Mouse (Mus musculus) lung, embryonic 15.5 days (tissue): ENCODE measurements around the gene Cuedc1. TPM values are rescaled to one million over a fixed set of nuclear protein-coding genes. Genes with fewer than 3 reads are reported as not detected.

Experiments used
- ATAC-seq: fragments of 200-750 bp; cut with Nextera tagmentation; 2 replicates; pipeline ENCODE4 v1.8.0; 2017; ENCODE audit warnings: moderate number of reproducible peaks, borderline replicate concordance; ENCODE audit not compliant: low FRiP score, low TSS enrichment; ENCODE audit errors: extremely low read depth
- H3K27ac ChIP-seq: fragments of 300-500 bp; sonication (generic); 2 replicates; pipeline ENCODE4 v1.5.1; 2015; ENCODE audit warnings: moderate library complexity, mild to moderate bottlenecking, inconsistent platforms
- H3K27me3 ChIP-seq: fragments of 300-500 bp; sonication (generic); 2 replicates; pipeline ENCODE4 v1.6.1; 2015; ENCODE audit warnings: inconsistent platforms
- H3K36me3 ChIP-seq: fragments of 300-500 bp; sonication (generic); 2 replicates; pipeline ENCODE4 v1.6.1; 2015; ENCODE audit warnings: inconsistent platforms
- H3K4me1 ChIP-seq: fragments of 300-500 bp; sonication (generic); 2 replicates; pipeline ENCODE4 v1.6.1; 2015; ENCODE audit warnings: inconsistent platforms
- H3K4me2 ChIP-seq: fragments of 300-500 bp; sonication (generic); 2 replicates; pipeline ENCODE4 v1.6.1; 2015; ENCODE audit warnings: inconsistent platforms, mild to moderate bottlenecking, moderate library complexity
- H3K4me3 ChIP-seq: fragments of 300-500 bp; sonication (generic); 2 replicates; pipeline ENCODE4 v1.5.1; 2015; ENCODE audit warnings: mild to moderate bottlenecking, inconsistent platforms
- H3K9ac ChIP-seq: fragments of 300-500 bp; sonication (generic); 2 replicates; pipeline ENCODE4 v1.6.1; 2015; ENCODE audit warnings: inconsistent platforms
- H3K9me3 ChIP-seq: fragments of 300-500 bp; sonication (generic); 2 replicates; pipeline ENCODE4 v1.6.1; 2016; ENCODE audit warnings: inconsistent platforms
- WGBS: fragments of 180-500 bp; shearing (Covaris S2); methylation state at CpG from one replicate; pipeline ENCODE4 v1.1.7; 2015; 5-methylcytosine and 5-hydroxymethylcytosine counted together
- polyA plus RNA-seq: library from polyadenylated mRNA; unstranded; fragments of >200 nt; fragmentation: Nextera tagmentation; extraction: Ambion mirVana; gene quantifications from 2 replicates; pipeline ENCODE4 v1.2.1, GENCODE M21; 2015

The Cuedc1 gene
- polyA plus RNA-seq, 1 experiment from 2014 or later: 19.7 TPM

DNA sequence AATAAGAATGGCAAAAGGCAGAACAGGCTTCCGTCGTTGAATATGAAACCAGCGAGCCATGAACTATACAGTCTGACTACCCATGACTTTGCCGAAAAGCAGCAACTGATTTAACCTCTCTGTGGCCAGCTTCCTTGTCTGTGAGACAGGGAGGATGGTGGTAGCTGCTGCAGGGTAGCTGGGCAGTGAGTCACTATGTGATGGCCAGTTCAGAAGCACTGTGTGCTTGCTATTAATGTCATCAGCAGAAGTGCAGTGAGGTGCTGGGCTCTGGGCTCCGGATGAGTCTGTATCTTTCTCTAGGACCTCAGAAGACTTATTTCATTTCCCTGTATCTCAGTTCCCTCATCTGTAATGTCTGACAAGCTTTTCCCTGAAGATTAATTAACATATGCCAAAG lies 7.6 kb upstream of the Cuedc1 start:
- Histone ChIP-seq H3K27ac (no peak overlapping the region), H3K9me3 (no peaks in the 10 kb centered on the region), H3K4me3 (no peak overlapping the region), H3K4me1 (peaks cover 14% of the 10 kb centered on the region), H3K4me2 (no peak overlapping the region), H3K27me3 (no peaks in the 10 kb centered on the region), H3K9ac (no peak overlapping the region), H3K36me3 (no peaks in the 10 kb centered on the region)
- WGBS: 74% methylated on average over 5 of the region's 5 CpGs
- ATAC-seq: no peak

DNA sequence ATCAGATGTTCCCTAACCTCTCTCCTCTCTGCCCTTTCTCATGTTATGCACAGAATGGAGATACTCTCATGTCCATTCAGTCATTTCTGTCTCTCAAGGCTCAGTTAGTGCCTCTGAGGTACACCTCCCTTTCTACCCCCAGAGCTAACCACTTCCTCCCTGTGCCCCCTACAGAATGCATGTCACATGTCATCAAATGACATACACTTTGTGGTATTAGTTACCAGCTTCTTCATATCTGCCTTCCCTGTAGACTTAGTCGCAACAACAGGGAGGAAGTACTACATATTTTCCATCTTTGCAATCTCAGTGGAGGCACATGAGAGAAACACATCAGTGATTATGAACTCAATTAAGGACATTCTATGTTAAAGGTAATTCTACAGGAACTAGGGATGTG lies 5.9 kb upstream of the Cuedc1 start:
- WGBS: 67% methylated on average over 1 of the region's 1 CpGs
- no peak overlapping the region for H3K27ac ChIP-seq
- H3K36me3 ChIP-seq: no peaks in the 10 kb centered on the region
- H3K9ac ChIP-seq: no peak overlapping the region
- no peak overlapping the region for H3K4me2 ChIP-seq
- no peaks in the 10 kb centered on the region for H3K27me3 ChIP-seq
- peaks cover 10% of the 10 kb centered on the region for H3K4me1 ChIP-seq
- no peak overlapping the region for H3K4me3 ChIP-seq
- H3K9me3 ChIP-seq: no peaks in the 10 kb centered on the region
- ATAC-seq: no peak

DNA sequence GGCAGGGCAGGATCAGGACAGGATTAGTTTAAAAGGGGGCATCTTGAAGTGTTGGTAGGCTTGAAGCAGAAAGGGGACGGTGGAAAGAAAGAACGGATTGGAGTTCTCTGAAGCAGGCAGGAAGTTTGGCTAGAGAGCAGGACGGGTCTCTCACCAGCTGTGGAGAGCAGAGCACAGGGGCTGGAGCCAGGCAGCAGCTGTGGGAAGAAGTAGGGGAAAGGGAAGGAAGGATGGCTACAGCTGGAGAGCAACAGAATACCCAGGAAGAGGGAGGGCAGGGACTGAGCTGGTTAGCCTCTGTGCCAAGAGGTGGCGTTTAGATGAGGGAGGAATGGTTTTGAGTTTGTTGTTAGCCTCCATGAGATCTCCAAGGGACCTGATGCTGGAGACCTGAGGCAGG lies 685 bp upstream of the Cuedc1 start:
- WGBS: 6% methylated on average over 4 of the region's 4 CpGs
- Histone ChIP-seq H3K9ac (no peak overlapping the region), H3K27ac (peak overlapping the region; percentile 30; the same call in 1 of the 2 replicates)

DNA sequence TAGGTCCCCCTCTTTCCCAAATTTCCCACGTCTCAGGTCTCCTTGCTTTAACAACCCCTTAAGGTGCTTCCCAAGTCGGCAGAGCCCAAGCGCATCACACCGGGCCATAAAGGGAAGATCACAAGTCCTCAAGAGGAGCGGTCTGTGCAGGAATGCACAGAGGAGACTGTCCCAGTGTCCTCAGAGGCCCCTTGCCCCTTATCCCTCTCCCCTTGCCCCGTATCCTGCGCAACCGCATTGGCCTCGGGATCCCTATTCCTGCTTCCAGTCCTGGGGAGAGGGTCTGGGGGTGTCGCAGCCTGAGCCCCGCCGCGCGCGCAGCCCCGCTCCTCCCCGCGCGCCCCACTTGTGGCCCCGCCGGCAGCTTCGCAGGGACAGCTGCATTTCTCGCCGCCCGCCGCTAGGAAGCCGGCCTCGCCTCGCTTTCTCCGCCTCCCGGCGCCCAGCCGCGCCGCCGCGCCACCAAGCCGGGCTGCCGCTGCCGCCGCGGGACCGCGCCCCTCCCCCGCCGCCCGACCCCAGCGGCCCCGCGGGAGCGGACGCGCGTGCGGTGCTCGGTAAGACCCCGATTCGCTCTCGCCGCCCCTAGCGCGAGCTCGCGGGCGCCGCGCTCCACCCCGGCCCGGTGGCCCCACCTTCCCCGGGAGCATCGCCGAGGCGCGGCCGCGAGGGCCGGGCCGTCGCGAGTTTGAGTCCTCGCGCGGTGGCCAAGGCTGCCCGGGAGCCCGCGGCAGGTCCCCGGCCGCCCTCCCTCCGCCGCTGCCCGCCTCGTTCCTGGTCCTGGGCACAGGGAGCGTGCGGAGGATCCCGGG lies 1.1 kb downstream of the Cuedc1 start:
- Histone ChIP-seq H3K4me3 (peak overlapping the region; percentile 88), H3K9ac (peak overlapping the region; percentile 87), H3K9me3 (no peaks in the 10 kb centered on the region), H3K36me3 (no peaks in the 10 kb centered on the region), H3K4me2 (peak overlapping the region; percentile 93), H3K27me3 (no peaks in the 10 kb centered on the region), H3K27ac (peak overlapping the region; percentile 90), H3K4me1 (peaks cover 39% of the 10 kb centered on the region)
- ATAC-seq: peak; percentile 63
- under 1% methylated on average over 76 of the region's 95 CpGs for WGBS

More for the DNA sequence above, 685 bp upstream of the Cuedc1 start:
- ATAC-seq: peak; percentile 31; the same call in 1 of the 2 replicates
- H3K27me3 ChIP-seq: no peaks in the 10 kb centered on the region
- no peaks in the 10 kb centered on the region for H3K9me3 ChIP-seq
- no peak overlapping the region for H3K4me3 ChIP-seq
- H3K36me3 ChIP-seq: no peaks in the 10 kb centered on the region
- H3K4me1 ChIP-seq: peaks cover 32% of the 10 kb centered on the region
- H3K4me2 ChIP-seq: peak overlapping the region; percentile 33; the same call in 1 of the 2 replicates

DNA sequence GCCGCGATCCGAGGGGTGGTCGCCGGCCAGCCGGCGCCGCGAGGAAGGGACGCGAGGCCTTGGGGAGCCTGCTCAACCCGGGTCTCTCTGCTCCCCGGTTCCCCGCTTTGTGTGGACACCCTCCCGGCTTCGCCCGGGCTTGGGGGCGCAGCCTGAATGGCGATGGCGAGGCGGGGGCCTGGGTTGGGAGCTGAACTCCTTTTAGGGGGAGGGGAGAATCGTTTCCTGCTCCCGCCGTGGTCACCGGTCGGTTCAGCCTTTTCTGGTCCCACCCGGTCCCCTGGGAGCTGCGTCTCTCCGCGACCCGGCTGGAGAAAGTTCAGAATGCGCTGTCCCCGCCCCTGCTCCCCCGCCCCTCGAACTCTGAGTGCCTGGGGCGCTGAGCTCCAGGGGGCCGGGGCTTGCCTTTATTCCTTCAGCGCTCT lies 1.8 kb downstream of the Cuedc1 start:
- Histone ChIP-seq H3K36me3 (no peaks in the 10 kb centered on the region), H3K9ac (peak overlapping the region; percentile 87), H3K27ac (peak overlapping the region; percentile 90), H3K9me3 (no peaks in the 10 kb centered on the region), H3K4me3 (peak overlapping the region; percentile 88), H3K4me2 (peak overlapping the region; percentile 93), H3K27me3 (no peaks in the 10 kb centered on the region), H3K4me1 (peaks cover 39% of the 10 kb centered on the region)
- ATAC-seq: peak; percentile 71
- under 1% methylated on average over 38 of the region's 38 CpGs for WGBS

DNA sequence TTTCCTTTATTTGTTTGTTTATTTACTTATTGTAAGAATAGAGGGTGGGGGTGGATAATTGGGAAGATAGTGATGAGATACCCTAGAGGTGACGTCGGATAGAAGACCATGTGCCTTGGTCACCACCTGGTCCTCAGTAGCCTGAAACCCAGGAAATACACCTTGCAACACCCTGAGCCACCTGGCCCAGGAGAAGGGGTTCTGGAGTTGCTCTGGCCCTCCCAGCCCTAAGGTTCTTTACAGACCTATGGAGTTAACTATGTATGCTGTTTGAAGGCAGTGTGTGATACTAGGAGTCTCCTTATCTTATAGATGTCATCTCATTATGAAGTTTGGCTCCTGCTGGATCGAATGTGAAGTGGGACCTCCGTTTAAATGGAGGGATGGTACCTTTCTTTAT lies 2.3 kb downstream of the Cuedc1 start:
- Histone ChIP-seq H3K4me2 (peak overlapping the region; percentile 93), H3K9ac (peak overlapping the region; percentile 87; the same call in 1 of the 2 replicates), H3K36me3 (no peaks in the 10 kb centered on the region), H3K27me3 (no peaks in the 10 kb centered on the region), H3K4me1 (peaks cover 41% of the 10 kb centered on the region), H3K4me3 (peak overlapping the region; percentile 88), H3K27ac (0 out of 2 replicates have a peak overlapping the region, but pooled peaks have one; percentile 24), H3K9me3 (no peaks in the 10 kb centered on the region)
- 31% methylated on average over 4 of the region's 4 CpGs for WGBS
- no peak for ATAC-seq

DNA sequence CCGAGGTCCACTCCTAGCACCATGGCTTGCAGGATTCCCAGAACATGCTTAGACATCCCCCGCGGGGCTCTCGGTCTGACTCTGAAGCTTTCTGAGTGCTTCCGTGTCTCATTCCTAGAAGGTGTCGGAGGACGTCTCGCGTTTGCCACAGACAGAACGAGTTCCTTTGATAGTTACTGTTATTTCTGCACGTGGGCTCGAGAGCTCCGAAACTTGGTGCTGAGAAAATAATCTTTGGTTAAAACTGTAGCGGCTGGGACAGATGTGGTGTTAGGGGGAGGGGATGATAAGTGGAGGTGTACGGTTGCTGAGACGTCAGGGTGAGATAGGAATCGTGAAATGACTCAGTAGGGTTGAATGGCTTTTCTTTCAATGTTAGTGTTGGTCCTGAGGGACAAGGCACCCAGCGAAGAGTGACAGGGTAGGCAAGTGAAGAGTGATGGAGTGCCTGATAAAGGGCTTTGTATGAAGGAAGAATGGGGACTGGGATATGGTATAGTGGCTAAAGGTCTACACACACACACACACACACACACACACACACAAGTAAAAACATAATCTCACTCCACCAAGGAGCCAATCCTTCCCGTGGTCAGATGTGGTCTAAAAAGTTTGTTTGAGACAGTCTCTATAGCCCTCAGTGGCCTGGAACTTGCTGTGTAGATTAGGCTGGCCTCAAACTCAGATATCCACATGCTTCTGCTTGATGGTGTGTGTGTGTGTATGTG lies 5.5 kb downstream of the Cuedc1 start:
- Histone ChIP-seq H3K4me2 (no peak overlapping the region), H3K4me3 (no peak overlapping the region), H3K36me3 (no peaks in the 10 kb centered on the region), H3K4me1 (peaks cover 46% of the 10 kb centered on the region), H3K9me3 (no peaks in the 10 kb centered on the region), H3K9ac (no peak overlapping the region), H3K27me3 (no peaks in the 10 kb centered on the region), H3K27ac (no peak overlapping the region)
- 43% methylated on average over 19 of the region's 19 CpGs for WGBS
- no peak for ATAC-seq

DNA sequence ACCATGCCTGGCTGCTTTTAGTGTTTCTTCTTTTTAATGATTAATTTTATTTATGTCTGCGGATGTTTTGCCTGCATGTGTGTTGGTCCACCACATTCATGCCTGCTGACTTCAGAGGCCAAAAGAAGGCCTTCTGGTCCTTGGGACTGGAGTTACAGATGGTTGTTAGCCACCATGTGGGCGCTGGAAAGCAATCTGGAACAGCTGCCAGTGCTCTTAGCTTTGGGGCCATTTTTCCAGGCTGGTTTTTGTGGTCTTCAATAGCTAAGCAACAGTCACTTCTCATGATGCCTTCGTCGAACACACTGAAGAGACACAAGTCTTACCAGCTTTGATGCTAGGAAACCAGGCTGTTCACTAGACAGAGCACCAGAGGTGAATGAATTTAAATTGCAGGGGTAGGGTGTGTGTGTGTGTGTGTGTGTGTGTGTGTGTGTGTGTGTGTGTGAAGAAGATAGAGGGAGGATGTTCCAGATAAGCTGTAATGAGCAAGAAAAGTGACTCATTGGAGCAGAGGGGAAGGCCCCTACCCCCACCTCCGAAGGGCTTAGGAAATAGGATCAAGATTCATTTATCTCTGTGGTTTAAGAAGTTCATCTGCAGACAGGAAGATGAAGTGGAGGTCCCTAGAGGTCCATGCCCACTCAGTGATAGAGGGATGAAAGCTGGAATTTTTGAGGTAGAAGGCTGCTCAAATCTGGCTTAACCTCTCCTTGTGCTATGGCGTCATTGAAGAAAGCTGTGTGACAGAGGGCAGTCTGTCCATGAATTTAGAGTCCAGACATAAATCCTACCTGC lies 7.8 kb downstream of the Cuedc1 start:
- no peak for ATAC-seq
- H3K27ac ChIP-seq: no peak overlapping the region
- H3K27me3 ChIP-seq: no peaks in the 10 kb centered on the region
- H3K4me3 ChIP-seq: no peak overlapping the region
- no peaks in the 10 kb centered on the region for H3K36me3 ChIP-seq
- H3K4me1 ChIP-seq: peaks cover 30% of the 10 kb centered on the region
- H3K4me2 ChIP-seq: no peak overlapping the region
- H3K9me3 ChIP-seq: no peaks in the 10 kb centered on the region
- H3K9ac ChIP-seq: no peak overlapping the region
- WGBS: 65% methylated on average over 6 of the region's 6 CpGs

DNA sequence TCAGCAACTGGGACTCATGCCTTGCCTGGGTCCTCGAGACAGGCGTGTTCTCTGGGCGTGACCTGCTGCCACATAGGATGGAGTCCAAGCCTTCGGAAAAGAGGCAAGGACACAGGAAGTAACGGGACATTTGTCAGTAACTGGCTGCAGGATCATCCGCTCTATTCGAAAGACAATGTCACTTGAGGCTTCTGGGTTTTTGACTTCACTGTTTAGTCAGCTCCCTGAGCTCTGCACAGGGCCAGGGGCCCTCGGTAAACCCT lies 8.4 kb downstream of the Cuedc1 start:
- H3K27ac ChIP-seq: no peak overlapping the region
- no peaks in the 10 kb centered on the region for H3K9me3 ChIP-seq
- no peak overlapping the region for H3K4me2 ChIP-seq
- no peak for ATAC-seq
- H3K36me3 ChIP-seq: no peaks in the 10 kb centered on the region
- H3K4me1 ChIP-seq: peaks cover 29% of the 10 kb centered on the region
- 35% methylated on average over 8 of the region's 8 CpGs for WGBS
- no peak overlapping the region for H3K9ac ChIP-seq
- no peaks in the 10 kb centered on the region for H3K27me3 ChIP-seq
- H3K4me3 ChIP-seq: no peak overlapping the region

DNA sequence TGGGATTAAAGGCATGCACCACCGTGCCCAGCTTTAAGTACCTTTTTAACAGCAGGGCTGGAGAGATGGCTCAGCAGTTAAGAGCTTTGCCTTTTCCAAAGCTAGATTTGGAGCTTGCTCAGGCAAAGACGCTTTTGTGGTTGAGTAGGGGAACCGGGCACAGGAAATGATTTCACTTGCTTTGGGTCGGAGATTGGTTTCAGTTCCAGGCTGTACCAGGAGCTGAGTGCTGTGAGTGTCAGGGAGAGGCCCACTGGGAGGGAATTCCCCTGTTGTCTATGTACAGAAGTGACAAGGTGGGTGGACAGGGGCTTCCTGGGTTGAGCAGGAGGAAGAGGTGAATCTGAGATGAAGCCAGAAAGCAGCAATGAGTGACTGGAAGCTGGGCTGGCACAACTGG lies 9.5 kb downstream of the Cuedc1 start:
- Histone ChIP-seq H3K4me3 (no peak overlapping the region), H3K27ac (no peak overlapping the region), H3K27me3 (no peaks in the 10 kb centered on the region), H3K36me3 (no peaks in the 10 kb centered on the region), H3K4me2 (no peak overlapping the region), H3K4me1 (peaks cover 29% of the 10 kb centered on the region), H3K9ac (no peak overlapping the region), H3K9me3 (no peaks in the 10 kb centered on the region)
- no peak for ATAC-seq
- 50% methylated on average over 4 of the region's 4 CpGs for WGBS

DNA sequence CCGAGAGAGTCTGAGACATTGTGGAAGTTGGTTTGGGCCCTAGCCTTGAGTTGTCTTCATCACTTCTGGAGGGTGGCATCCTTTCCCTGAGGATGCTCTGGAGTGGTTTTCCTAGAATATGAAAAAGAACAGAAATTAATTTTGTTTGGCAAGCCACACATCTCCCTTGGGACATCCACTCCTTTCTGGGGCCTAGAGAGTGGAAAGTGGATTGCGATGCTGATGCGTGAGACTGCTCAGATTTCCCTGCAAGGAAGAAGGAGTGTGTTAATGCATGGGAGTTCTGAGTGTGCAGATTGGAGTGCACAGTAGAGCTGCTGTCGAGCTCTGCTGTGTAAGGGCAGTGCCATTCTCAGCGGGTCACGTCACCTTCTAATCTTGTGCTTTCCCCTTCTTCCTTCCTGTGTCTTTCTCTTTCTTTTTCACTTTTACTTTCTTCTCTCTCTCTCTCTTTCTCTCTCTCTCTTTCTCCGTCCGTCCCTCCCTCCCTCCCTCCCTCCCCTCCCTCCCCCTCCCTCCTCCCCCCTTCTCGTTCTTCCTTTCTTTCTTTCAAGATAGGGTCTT lies 12.3 kb downstream of the Cuedc1 start:
- 67% methylated on average over 9 of the region's 9 CpGs for WGBS
- Histone ChIP-seq H3K9ac (no peak overlapping the region), H3K4me3 (no peak overlapping the region), H3K36me3 (no peaks in the 10 kb centered on the region), H3K4me2 (no peak overlapping the region), H3K9me3 (no peaks in the 10 kb centered on the region), H3K27me3 (no peaks in the 10 kb centered on the region), H3K4me1 (peaks cover 39% of the 10 kb centered on the region), H3K27ac (no peak overlapping the region)
- ATAC-seq: no peak
